Mouse (Mus musculus) cerebellum, adult 11-12 months (tissue): ENCODE data around the gene Pif1.

Experiments used
- DNase-seq: peaks from one replicate; pipeline ENCODE4 v3.0.0; 2022

Pif1 gene

DNA sequence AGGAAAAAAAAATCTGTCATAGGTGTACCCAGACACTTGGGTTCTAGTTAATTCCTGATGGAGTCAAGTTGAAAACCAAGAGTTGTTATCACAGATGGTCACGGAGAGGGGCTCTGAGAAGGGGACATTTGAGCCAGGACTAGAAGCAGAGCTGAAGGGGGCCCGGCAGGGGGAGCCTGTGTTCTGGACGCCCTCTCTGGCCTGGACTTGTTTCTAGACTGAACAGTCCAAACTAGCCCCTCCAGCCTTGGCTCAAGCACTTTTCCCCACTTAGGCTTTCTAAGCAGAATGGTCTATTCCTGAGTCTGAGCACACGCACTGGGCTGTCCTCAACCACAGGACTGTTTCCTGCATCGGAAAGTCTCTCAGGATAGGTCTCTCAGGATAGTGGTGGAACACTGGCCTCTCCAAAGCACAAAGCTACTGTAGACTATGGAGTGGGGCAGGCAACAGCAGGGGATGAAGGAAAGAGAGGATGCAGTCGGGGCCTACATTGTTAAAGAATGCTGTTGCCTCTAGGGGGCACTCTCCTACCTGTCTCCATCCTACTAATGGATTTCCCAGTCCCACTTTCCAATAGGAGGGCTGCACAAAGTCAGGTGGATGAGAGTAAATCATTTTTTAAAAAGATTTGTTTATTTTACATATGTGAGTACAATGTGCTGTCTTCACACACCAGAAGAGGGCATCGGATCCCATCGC, 16.6 kb downstream of the Pif1 start:
- DNase-seq = no peak

DNA sequence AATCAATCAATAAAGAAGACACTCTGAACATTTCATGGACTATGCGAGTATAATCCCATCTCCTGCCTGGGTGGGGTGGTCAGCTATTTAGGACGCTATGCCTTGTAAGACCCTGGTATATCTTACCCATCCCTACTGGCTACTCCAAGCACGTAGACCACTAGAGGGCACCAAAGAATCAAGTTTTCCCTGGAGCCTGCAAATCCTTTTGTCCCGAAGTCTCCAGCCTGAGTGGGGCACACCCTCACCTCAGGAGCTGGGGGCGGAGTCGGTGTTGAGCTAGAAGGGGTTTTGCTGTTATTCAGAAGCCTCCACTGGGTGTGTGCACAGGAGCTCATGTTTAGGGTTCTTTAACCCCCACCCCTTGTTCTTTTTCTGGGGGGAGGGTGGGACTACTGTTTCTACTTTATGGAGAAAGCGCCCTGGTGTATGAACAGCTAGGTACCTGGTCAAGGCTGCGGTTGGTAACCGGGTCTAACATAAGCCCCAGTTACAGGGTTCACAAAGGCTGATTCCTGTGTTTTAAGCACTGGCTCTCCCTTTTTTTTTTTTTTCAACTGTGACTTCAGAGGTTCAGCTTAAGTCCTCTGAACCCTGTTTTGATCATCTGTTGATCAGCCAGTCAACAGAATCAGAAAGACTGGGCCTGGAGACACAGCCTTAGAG, 18.6 kb downstream of the Pif1 start:
- DNase-seq = peak; percentile 35

DNA sequence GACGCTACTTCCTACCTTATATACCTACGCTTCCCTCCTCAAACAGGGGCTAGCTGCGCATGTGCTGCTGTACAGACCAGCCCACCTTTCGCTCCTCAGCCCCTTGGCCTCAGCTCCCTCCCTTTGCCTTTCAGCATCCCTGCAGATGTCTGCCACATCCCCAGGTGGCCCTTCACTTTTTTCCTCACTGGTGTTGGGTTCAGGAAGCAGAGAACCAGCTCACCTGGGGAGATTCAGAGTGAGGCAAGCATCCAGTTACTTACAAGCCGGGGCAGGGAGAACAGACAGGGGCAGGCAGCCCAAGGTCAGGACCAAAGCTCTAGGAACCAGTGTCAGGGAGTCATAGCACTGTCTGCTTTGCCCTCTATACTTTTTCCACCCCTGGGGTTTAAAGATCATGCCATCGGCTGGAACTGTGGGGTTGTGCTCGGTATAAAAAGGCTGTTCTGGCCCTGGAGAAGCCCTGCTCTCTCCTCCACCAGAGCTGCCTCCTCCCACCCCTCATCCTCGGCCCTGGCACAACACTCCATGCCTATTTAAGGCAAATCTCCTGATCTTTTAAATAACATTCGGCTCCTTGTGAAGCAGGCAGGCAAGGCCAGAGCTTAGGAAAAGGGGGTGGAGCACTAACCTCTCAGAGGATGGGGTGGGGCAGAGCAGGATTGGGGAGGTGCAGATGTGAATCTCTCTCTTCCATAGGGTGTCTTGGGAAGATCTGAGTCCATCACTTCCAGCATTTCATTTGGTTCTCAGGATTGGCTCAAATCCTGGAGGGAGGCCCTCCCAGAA, 19.6 kb downstream of the Pif1 start:
- DNase-seq = no peak

DNA sequence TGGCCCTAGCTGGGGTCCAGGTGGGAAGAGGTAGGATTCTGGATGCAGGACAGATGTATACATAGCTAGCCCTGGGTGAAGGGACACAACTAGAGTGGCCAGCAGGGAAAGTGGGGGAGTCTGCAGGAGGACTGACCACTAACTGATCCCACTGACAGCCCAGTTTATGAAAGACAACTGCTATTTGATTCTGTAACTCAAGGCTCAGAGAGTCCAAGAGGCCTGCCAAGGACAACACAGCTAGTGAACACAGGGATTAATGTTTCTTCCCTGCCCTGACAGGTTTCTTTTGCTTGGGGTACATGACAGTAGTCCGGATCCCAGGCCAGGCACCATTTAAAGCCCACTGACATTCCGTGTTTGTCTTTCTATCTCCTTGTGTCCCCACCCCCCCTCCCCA, 20.2 kb downstream of the Pif1 start:
- DNase-seq = no peak

GRCm38 (mm10) chr9:65611969-65612486, 25.1 kb downstream of the Pif1 start:
- DNase-seq = no peak

GRCm38 (mm10) chr9:65613098-65613497, 26.1 kb downstream of the Pif1 start:
- DNase-seq = no peak

DNA sequence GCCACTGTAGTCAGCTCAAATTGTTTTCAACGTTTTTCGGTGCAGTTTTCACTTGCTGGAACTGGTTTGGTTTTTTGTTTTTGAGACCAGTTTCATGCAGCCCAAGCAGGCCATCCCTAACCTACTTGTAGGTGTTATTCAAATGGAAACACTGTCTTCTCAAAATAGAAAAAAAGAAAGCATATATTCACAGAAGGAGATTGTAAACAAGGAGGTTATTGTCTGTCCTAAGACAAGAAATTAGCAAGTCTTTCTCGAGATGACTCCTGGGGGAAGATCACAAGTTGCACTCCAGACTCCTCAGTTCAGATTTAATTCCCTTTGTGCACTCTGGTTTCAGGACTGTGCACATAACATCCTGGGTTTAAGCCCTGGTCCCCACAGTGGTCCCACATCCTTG, 32.4 kb downstream of the Pif1 start:
- DNase-seq = no peak

- no peak for DNase-seq
These were observed 34.2 kb downstream of the Pif1 start for GRCm38 (mm10) chr9:65621196-65621595.

GRCm38 (mm10) chr9:65621666-65622065, 34.7 kb downstream of the Pif1 start:
- no peak for DNase-seq

- no peak for DNase-seq
These were observed 35.9 kb downstream of the Pif1 start for GRCm38 (mm10) chr9:65622826-65623225.

GRCm38 (mm10) chr9:65624266-65624665, 37.3 kb downstream of the Pif1 start:
- DNase-seq = no peak

DNA sequence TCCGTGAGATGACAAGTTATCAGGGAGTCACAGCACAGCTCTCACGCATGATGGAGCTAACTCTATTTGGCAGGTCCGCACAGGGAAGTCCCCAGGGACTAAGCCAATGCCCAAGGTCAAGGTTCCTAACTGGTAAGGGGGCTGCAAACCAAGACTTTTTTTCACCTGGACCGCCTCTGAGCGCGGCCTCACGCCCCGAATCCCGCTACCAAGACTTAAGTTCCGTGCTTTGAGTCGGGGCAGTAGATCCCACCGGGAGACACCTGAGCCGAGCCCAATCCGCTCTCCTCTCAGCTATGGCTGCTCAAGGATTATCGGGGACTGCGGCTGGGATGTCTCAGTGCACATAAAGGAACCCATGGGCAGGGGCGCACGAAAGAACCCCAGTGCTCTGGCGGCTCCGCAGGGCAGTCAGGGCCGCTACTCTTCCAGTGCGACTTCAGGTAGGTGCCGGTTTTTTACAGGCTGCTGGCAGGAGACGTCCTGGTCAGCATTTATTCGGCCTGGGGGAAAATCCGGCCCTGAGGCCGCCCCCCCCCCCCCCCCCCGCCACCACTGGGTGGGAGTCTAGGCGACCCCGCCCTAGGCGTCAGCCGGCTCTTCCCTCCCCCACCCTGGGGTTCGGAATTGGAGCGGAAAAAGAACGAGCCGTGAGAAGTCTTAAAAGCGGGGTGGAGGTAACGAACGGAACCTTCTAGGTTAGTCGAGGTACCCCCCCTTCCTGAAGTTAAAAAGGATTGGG, 42.2 kb downstream of the Pif1 start, which contains the start of gene Rbpms2:
Gene Rbpms2 (plus strand): TSS at position 624 of the 742 bp plus-strand sequence.
- no peak for DNase-seq

DNA sequence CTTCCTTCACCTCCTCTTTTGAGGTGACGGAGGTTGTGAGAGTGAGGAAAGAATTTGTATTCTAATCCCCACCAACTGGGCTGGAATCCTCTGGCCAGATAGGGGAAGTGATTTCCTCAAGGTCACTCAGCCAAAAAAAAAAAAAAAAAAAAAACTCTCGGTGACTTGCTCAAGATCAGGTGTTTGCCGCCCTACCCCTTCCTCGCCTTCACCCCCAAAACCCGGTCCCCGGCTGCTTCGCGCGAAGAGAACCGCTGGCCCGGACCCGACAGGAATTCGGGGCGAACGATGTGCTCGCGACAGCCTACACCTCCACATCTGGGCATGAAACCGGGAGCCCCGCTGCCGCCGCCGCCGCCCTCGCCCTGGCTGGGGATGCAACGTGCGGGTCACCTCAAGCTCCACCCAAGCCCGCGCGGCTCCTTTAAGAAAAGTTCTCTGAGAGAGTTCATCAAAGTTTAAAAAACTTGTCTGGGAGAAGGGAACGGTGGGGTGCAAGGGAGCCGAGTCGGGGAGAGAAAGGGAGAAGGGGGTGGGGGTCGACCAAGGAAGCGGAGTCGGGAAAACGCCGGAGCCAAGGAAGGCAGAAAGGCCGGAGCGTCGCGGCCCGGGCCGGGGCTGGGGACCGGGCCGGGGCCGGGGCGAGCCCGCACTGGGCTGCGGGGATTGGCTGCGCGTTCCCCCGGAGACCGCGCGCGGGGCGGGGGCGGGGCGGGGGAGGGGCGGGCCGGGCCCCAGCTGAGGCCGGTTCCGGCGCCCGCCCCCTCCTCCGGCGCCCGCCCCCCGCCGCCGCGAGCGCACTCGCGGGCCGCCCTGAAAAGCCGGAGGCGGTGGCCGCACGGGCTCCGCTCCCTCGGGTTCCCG, 43.0 kb downstream of the Pif1 start:
- DNase-seq = no peak

DNA sequence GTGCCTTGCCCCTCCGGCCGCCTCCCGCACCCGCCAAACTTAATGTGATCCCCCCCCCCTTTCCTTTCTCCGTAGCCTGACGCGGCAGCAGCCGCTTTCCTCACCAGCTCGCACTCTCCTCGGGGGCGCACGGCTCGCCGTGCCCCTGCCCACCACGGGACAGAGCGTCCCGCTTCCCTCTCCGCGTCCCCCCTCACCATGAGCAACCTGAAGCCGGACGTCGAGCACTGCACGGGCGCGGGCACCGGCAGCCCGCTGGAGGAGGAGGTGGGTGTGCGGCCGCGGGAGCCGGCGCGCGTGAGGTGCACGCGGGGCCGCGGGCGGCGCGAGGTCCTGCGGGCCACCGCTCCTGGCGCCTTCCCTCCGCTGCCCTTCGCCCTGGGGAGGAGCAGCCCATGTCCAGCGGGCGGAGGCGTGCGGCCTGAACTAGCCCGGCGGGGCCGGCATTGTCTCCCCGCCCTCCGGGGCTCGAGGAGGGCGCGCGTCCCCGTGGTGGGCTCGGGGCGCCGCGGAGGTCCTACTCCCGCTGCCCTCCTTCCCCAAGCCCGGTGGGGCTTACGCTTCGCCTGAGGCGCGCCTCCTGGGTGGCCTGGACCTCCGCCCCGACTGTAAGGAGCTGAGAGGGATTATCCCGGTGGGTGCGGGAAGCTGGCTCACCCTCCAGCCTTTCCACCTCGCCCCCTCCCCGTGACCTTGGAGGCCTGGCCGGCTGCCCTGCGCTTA, 43.8 kb downstream of the Pif1 start:
- no peak for DNase-seq

GRCm38 (mm10) chr9:65631354-65632021, 44.5 kb downstream of the Pif1 start:
- no peak for DNase-seq

GRCm38 (mm10) chr9:65635766-65636165, 48.8 kb downstream of the Pif1 start:
- DNase-seq = no peak

DNA sequence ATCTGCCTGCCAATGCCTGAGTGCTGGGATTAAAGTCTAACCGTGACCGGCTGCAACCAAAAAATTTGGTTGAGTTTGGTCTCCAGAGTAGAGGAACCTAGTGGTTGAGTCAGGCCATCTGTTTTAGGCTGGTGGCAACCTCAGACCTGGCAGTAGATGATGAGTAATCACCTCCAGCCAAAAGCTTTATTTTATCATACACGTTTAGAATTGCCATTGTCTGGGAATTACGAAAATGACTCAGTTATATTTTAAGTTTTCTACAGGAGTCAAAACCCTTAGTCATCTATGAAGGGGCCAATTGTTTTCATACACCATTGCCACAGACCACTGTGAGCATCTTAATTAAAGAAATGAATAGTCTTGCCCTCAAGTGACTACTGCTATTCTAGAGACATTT, 50.0 kb downstream of the Pif1 start:
- DNase-seq = no peak

- no peak for DNase-seq
These were observed 52.1 kb downstream of the Pif1 start for GRCm38 (mm10) chr9:65639065-65639464.

- DNase-seq = no peak
These were observed 54.0 kb downstream of the Pif1 start for GRCm38 (mm10) chr9:65640838-65641410.

DNA sequence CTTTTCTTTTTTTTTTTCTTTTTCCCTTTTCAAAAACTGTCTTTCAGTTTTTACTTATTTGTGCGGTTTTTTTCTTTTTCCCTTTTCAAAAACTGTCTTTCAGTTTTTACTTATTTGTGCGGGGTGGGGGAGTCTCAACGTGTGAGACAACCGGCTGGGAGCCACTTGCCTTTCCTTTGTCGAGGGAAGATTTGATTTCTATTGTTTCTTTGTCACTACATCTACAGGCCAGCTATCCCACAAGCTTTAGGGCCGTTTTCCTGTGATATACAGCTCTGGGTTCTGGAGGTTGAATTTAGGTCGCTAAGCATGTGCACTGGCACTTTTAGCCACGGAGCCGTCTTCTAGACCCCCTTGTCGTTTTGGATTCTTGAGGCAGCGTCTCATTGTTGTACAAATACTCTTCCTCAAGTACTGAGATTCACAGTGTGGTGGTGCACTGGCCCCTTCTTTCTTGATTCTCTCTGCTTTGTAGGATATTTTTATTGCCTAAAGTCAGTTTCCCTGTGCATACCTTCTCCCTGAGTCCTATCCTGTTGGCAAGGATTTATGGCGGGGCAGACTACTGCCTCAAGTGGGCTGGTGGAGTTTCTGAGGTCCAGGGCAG, 54.6 kb downstream of the Pif1 start:
- DNase-seq = no peak
